Mouse (Mus musculus) embryonic fibroblast, embryonic 13.5 days (primary cell): Measurements from ENCODE around the gene Nt5c1a.

Experiments
- CTCF ChIP-seq: IDR thresholded peaks from 2 replicates; pipeline ENCODE4 v1.5.1; 2011; ENCODE audit warnings: mild to moderate bottlenecking, control low read depth, low read length, moderate library complexity, borderline replicate concordance; ENCODE audit not compliant: insufficient read depth
- POLR2A ChIP-seq: IDR thresholded peaks from 2 replicates; pipeline ENCODE4 v1.6.1; 2011; ENCODE audit warnings: low read depth, mild to moderate bottlenecking, control low read depth, low read length, moderate library complexity

GRCm38 (mm10) chr4:123202094-123202420, 753 bp downstream of the Nt5c1a start:
- TF ChIP-seq POLR2A = no peak
- no peak for TF ChIP-seq CTCF
